Mouse (Mus musculus) thymus, postnatal 14 days (tissue): ENCODE measurements around the gene Tjp3.
A peak's percentile ranks its signal among the peaks of the same experiment; 100 is the strongest.

Source experiments
- DNase-seq: peaks from one replicate; pipeline ENCODE4 v3.0.0; 2021

Gene Tjp3

DNA sequence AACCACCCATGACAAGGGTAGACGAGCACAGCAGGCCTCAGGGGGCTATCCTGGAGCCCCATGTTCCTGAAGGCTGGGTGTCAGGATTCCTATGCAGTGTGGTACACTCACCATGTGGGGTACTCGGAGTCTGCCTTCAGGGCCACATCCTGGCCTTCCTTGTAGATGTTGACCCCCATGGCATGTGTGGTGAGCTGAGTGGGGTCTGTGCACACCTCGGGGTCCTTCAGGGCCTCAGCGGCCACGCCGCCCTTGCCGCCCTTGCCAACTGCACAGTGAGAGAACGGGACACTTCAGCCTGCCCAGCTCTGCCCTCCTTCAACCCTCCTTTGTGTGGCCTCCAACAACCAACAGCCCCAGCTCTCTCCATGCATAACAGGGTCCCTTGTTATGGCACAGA lies 25.8 kb downstream of the Tjp3 start:
- no peak for DNase-seq

DNA sequence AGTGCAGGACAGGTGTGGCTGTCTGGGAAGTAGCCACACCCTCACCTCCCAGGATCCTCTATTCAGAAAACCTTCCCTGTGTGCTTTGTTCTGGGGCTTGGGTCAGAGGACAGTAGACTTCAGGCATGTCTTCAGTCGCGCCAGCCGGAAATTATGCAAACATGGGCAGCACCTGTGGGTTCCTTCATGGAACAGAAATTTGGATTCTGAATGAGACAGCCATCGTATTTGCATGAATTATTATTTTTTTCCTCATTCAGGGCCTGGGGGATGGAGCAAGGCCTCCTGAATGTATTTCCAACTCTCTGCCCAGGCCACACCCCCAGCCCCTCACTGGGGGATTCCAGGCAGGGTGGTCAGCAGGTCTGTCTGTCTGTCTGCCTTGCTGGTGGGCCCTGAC lies 30.4 kb downstream of the Tjp3 start:
- DNase-seq: no peak

- no peak for DNase-seq
Measured at GRCm38 (mm10) chr10:81259225-81259884, 32.0 kb downstream of the Tjp3 start.

DNA sequence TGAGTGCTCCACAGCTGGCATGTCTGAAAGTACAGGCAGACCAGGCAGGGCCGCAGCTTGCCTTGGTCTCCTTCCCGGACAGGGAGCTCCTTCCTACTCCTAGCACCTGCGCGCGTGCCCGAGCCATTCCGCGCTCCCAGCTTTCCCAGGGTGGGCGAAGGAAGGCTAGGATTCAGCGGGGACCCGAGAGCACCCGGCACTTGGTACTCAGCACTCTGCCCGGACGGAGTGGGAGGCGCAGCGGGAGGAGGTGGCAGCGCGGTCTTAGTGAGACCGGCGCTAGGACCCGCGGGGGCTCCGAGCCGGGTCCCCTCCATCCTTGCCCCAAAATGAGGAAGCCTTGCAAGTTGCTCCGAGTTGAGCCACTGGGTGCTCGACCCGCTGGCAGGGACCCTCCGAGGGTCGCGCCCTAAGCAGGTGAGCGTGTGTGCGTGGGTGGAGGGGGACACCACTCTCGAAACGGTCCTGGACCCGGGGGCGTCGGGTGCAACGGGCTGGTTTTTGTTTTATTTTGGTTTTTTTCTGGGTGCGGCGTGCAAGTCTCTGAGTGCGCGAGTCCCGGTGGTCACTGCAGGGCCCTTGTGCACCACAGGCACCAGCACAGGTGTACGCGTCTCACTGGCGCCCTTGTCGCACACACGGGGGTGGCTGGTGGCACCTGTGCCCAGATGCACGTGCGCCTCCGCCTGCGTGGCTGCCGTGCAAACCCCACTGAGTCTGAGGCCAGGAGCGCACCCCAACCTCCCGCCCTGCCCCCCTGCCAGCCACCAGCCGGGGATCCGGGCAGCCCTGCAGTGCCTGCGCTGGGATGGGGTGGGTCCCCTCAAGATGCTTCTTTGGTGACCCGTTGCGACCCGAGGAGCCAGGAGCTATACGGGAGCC lies 34.0 kb downstream of the Tjp3 start:
- peak; percentile 76 for DNase-seq

GRCm38 (mm10) chr10:81254886-81255285 lies 36.5 kb downstream of the Tjp3 start:
- DNase-seq: no peak

- peak; percentile 79 for DNase-seq
Measured at GRCm38 (mm10) chr10:81252424-81253419, 38.7 kb downstream of the Tjp3 start, which contains the start of gene Matk. Gene Matk, plus strand, starts transcription at chr10:81252935.

DNA sequence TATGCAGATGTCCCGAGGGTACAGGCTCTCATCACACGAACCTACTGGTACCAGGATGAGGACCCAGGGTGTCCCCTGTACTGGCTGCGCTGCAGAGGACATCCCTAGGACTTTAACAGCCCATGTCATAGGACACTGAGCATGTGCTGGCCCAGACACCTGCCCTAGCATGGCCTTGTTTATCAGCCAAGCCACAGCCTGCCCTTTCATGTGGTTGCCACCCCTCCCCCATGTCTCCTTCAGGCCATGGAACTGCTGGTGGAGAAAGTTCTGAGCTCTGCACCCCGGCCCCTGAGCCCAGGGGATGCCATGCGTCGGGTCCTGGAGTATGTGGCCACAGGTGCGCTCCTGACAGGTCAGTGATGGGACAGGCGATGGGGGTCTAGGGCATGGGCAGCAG lies 41.9 kb downstream of the Tjp3 start:
- DNase-seq: no peak

- DNase-seq: peak; percentile 64
Measured at GRCm38 (mm10) chr10:81247804-81248203, 43.6 kb downstream of the Tjp3 start.

- DNase-seq: no peak
Measured at GRCm38 (mm10) chr10:81245166-81245565, 46.2 kb downstream of the Tjp3 start.

GRCm38 (mm10) chr10:81244595-81244994 lies 46.8 kb downstream of the Tjp3 start:
- DNase-seq: peak; percentile 87

GRCm38 (mm10) chr10:81244146-81244545 lies 47.2 kb downstream of the Tjp3 start:
- DNase-seq: no peak

DNA sequence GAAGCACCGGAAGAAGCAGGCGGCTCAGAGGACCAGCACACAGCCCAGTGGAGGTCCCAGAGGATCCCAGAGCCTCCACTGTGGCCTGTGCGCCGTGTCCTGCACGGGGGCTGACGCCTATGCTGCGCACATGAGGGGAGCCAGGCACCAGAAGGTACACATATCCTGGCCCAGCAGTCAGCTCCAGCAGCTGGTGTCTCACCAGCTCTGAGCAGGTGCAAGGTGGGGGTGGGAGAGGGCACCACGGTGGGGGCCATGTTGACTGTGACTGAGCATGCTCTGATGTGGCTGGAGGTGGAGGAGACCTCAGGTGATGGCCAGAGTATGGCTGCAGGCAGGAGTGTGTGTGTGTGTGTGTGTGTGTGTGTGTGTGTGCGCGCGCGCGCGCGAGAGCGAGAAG lies 49.4 kb downstream of the Tjp3 start:
- DNase-seq: peak; percentile 56

DNA sequence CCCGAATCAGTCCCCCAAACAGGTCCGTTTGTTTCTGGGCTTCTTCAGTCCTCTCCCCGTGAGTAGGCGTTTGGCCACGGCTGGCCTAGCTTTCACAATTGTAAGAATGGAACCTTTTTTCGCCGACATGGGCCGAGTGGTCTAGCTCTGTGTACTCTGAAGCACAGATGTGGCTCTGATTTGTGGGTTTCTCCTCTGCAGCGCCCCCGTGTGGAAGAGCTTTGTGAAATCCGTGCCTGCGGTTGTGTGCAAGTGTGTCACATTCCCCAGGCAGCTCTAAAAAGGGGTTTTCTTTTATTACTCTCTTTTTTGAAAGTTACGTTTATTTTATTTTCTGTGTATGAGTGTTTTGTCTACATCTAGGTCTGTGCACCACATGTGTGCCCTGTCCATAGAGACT lies 50.5 kb downstream of the Tjp3 start:
- peak; percentile 80 for DNase-seq

DNA sequence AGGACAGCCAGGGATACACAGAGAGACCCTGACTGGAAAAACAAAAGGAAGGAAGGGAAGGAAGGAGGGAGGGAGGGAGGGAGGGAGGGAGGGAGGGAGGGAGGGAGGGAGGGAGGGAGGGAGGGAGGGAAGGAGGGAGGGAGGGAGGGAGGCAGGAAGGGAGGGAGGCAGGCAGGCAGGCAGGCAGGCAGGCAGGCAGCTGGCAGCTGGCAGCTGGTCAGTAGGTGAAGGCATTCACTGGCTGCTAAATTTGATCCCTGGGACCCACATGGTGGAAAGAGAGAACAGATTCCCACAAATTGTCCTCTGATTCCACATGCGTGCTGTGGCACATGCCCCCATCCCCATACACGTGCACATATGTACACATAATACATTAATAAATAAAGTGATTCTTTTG lies 52.8 kb downstream of the Tjp3 start:
- DNase-seq: no peak

DNA sequence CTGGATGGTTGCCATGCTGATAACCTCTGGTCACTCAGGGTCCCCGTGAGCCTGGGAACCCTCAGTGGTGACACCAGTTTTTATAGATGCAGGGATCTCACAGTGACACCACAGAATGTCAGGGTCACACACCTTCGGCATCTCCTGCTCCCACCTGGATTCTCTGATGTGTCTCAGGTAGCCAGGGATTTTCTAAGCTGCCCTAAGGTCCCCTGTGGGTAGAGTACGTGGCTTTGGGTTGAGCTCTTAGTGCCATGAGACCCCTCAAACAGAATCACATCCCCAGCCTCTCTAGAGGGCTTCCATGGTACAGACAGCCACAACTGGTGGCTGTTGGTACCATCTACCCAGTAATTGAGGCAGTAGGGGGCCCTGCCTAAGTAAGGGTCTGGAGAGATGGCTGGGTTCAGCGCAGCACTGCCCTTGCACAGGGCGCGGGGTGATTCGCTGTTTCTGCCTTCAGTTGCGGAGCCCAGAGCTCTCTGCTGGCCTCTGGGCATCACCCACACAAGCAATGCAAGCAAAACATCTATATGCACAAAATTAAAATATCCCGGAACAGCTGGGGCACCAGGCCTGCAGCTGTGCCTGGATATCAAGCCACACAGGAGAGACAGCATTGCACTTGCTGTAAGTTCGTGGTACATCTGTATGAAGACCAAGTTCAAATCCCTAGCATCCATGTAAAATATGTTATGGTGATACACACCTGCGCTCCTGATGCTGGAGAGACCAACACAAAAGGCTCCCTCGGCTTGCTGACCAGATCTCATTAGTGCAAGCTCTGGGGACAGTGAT lies 54.7 kb downstream of the Tjp3 start:
- no peak for DNase-seq

DNA sequence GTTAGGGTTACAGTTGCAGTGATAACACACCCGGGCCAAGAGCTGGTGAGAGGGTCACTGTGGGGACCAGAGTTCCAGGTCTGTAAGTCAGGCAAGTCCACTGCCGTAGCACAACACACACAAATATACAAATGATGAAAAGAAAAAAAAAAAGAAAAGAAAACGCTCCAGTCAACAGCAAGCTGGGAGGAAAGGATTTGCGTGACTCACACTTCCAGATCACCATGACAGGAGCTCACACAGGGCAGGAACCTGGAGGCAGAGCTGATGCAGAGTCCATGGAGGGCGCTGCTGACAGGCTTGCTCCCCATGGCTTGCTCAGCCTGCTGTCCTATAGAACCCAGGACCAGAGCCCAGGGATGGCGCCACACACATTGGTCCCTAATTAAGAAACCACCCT lies 57.2 kb downstream of the Tjp3 start:
- DNase-seq: no peak

DNA sequence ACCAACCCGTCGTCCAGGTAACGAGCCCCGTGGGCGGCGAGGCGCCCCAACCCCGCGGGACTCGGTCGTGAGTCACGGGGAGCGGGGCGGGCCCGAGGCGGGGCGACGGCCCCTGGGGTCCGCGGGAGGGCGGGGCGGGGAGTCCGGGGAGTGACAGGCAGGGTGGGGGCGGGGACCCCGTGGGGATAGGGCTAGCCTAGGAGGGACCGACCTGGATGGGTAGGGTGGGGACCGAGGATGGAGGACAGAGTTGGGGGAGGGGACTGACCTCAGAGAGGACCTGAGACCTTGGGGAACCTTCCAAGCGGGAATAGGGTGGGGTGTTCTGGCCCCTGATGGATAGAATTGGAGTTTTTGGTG lies 58.2 kb downstream of the Tjp3 start:
- DNase-seq: no peak

GRCm38 (mm10) chr10:81232580-81233225 lies 58.7 kb downstream of the Tjp3 start, which contains the start of gene Zfr2:
Gene Zfr2, plus strand, starts transcription at chr10:81233155.
- DNase-seq: peak; percentile 95

DNA sequence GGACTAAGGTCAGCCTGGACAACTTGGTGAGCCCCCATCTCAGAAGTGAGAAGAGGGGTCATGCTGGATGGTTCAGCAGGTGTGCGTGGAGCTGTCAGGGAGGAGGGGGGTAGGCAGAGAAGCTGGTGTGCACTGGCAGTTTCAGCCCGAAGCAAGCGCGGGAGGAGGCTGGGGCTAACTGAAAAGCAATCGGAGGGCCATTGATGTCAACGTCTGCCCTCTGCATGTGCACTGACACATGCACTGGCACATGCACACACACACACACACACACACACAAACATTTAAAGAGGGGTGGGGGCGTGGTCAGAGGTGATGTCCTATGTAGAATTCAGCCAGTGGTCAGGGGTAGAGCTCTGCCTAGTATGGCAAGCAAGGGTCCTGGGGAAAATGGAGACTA lies 59.9 kb downstream of the Tjp3 start:
- DNase-seq: no peak

DNA sequence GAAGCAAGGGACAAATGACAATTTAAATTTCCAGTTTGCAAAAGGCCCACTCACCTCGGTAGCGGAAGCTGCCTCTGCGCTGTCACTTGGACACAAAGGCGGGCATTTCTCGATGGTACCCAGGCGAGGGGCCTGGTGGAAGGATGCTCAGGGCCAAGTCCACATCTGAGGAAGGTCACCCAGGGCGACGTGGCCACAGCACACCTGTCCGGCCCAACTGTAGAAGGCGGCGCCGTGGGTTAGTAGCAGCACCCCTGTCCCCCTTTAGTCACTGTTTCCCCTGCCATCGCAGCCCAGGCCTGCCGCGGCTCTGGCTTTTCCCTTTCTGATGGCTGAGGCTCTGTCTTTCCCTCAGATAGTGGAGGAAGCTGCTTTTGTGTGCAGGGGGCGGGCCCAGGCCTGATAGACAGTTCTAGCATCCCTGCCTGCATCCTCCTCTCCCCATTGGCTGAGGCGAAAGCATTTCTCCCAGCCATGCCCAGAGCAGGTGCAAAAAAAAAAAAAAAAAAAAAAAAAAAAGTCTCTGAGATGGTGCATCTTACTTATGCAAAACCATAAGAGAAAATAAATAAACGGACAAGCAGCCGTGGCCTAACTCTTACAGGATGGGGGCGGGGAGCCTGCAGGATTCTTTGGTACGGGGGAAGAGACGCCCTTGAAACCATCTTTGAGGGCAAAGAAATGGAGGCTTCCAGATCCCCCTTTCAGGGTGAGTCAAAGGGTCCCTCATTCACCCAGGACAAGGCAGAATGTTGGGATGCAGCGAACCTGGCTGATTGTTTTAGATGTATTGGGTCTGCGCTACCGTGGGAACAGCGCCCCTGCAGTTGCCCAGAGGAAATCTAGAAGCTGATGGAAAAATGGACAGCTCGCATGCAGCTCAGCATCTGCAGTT lies 60.7 kb downstream of the Tjp3 start, which contains the start of gene Atcay:
Gene Atcay, minus strand, starts transcription at position 396 of the 895 bp plus-strand sequence.
- DNase-seq: peak; percentile 55
